Mouse (Mus musculus): ENCODE measurements at regions not wholly inside any gene's neighbourhood (a gene's known extent, or its start where the extent isn't known, plus 50 kb on each side); places are given as distances from the start of the nearest gene placed in this dataset.

- TF ChIP-seq TAL1 (conservative IDR thresholded peaks at IDR 0.05; ENCODE audit: low read depth, low read length) (no peak), CTCF (IDR thresholded peaks at IDR 0.05; ENCODE audit: low read depth, low read length) (no peak), GATA2 (IDR thresholded peaks at IDR 0.05; ENCODE audit: borderline replicate concordance, low read depth, low read length) (no peak), POLR2AphosphoS5 (IDR thresholded peaks at IDR 0.05; ENCODE audit: insufficient replicate concordance, low read depth, low read length) (no peak), GATA1 (IDR thresholded peaks at IDR 0.05; ENCODE audit: borderline replicate concordance, low read length) (no peak)
- H3K27me3 ChIP-seq (ENCODE audit: insufficient read depth, low read length): peaks cover 24% of the 10 kb centered on the region
- ATAC-seq (ENCODE audit: extremely low read depth, insufficient number of reproducible peaks, low FRiP score, poor library complexity, severe bottlenecking) (no peak), DNase-seq (ENCODE audit: low spot score) (no peak)
- no peaks in the 10 kb centered on the region for H3K4me1 ChIP-seq (ENCODE audit: insufficient read depth, low read depth, low read length)
- H3K36me3 ChIP-seq (replicated peaks): no peaks in the 10 kb centered on the region
- no peaks in the 10 kb centered on the region for H3K9me3 ChIP-seq (replicated peaks)
- H3K4me3 ChIP-seq (ENCODE audit: low read depth, low read length): no peak overlapping the region
These were observed 174.1 kb upstream of the Map3k1 start for GRCm38 (mm10) chr13:111982796-111983460.

DNA sequence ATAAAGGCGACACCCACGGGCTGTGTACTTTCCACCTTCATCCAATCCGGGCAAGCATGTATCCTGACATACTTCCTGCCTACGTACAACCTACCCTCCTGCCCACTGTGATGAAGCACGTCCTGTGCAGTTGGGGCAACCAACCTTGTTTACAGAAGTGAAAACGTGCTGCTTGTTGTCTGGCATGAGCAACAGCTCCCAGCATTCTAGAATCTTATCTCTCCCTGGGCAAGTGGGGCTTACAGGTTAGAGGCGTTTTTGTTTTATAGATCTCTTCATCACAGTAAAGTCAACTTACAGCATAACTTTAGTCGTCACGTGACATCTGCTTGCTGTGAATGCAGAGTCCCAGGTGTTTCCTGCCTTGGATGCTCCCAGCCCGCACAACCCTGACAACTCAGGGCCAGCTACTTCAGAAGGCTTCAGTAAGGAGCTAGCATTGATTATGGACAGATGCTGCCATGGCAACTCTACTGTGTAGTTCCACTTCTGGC lies 175.3 kb upstream of the Map3k1 start:
- DNase-seq (ENCODE audit: low spot score) (no peak), ATAC-seq (ENCODE audit: extremely low read depth, insufficient number of reproducible peaks, low FRiP score, poor library complexity, severe bottlenecking) (no peak; the same call in 1 of the 2 replicates)
- Histone ChIP-seq H3K4me3 (ENCODE audit: low read depth, low read length) (no peak overlapping the region), H3K9me3 (replicated peaks) (no peaks in the 10 kb centered on the region), H3K4me1 (ENCODE audit: insufficient read depth, low read depth, low read length) (no peaks in the 10 kb centered on the region), H3K36me3 (replicated peaks) (no peaks in the 10 kb centered on the region), H3K27me3 (ENCODE audit: insufficient read depth, low read length) (peaks cover 21% of the 10 kb centered on the region)
- TF ChIP-seq POLR2AphosphoS5 (IDR thresholded peaks at IDR 0.05; ENCODE audit: insufficient replicate concordance, low read depth, low read length) (no peak), CTCF (IDR thresholded peaks at IDR 0.05; ENCODE audit: low read depth, low read length) (no peak), TAL1 (conservative IDR thresholded peaks at IDR 0.05; ENCODE audit: low read depth, low read length) (no peak), GATA2 (IDR thresholded peaks at IDR 0.05; ENCODE audit: borderline replicate concordance, low read depth, low read length) (no peak), GATA1 (IDR thresholded peaks at IDR 0.05; ENCODE audit: borderline replicate concordance, low read length) (no peak)

DNA sequence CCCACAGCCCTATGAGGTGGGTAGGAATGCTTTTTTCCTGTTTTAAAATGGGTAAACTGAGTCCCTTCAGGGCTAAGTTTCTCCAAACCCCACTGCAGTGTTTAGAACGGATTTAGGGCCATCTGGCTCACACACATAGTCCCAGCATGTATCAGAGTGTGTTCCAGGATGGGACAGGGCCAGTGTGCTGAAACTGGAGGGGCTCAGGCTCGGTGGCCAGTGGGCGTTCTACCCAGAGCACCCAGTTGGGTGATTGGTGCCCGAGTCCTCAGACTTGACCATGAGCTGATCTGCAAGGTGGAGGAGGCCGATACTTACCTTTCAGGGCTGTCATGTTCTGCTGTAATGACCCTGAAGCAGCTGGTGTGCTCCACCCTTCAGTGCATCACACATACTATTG lies 176.6 kb upstream of the Map3k1 start:
- ATAC-seq (ENCODE audit: extremely low read depth, insufficient number of reproducible peaks, low FRiP score, poor library complexity, severe bottlenecking) (no peak), DNase-seq (ENCODE audit: low spot score) (no peak)
- no peaks in the 10 kb centered on the region for H3K36me3 ChIP-seq (replicated peaks)
- no peak for TF ChIP-seq GATA1 (IDR thresholded peaks at IDR 0.05; ENCODE audit: borderline replicate concordance, low read length)
- no peak for TF ChIP-seq GATA2 (IDR thresholded peaks at IDR 0.05; ENCODE audit: borderline replicate concordance, low read depth, low read length)
- TF ChIP-seq POLR2AphosphoS5 (IDR thresholded peaks at IDR 0.05; ENCODE audit: insufficient replicate concordance, low read depth, low read length): no peak
- TF ChIP-seq TAL1 (conservative IDR thresholded peaks at IDR 0.05; ENCODE audit: low read depth, low read length): no peak
- no peak for TF ChIP-seq CTCF (IDR thresholded peaks at IDR 0.05; ENCODE audit: low read depth, low read length)
- no peaks in the 10 kb centered on the region for H3K4me1 ChIP-seq (ENCODE audit: insufficient read depth, low read depth, low read length)
- no peak overlapping the region for H3K4me3 ChIP-seq (ENCODE audit: low read depth, low read length)
- H3K9me3 ChIP-seq (replicated peaks): no peaks in the 10 kb centered on the region
- peaks cover 13% of the 10 kb centered on the region for H3K27me3 ChIP-seq (ENCODE audit: insufficient read depth, low read length)

DNA sequence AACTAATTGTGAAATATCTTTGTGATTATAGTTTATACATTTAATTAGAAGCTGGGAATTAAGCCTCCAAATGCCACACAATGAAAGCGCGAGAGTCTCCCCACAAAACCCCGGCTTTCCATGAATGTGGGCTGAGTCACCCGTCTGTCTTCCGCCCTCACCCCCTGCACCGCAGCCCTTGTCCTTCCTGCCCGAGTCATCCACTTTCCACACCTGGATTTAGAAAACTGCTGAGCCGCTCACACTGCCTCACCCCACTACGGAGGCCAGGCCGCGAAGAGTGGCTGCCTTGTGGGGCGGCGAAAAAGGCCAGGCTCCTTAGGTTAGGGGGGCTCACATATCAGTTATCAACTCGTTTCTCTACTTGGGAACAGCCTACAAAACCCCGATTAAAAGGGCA lies 177.9 kb upstream of the Map3k1 start:
- Histone ChIP-seq H3K27me3 (ENCODE audit: insufficient read depth, low read length) (peaks cover 20% of the 10 kb centered on the region), H3K4me3 (ENCODE audit: low read depth, low read length) (no peak overlapping the region), H3K4me1 (ENCODE audit: insufficient read depth, low read depth, low read length) (no peaks in the 10 kb centered on the region), H3K9me3 (replicated peaks) (no peaks in the 10 kb centered on the region), H3K36me3 (replicated peaks) (no peaks in the 10 kb centered on the region)
- no peak for TF ChIP-seq GATA1 (IDR thresholded peaks at IDR 0.05; ENCODE audit: borderline replicate concordance, low read length)
- no peak for TF ChIP-seq POLR2AphosphoS5 (IDR thresholded peaks at IDR 0.05; ENCODE audit: insufficient replicate concordance, low read depth, low read length)
- TF ChIP-seq GATA2 (IDR thresholded peaks at IDR 0.05; ENCODE audit: borderline replicate concordance, low read depth, low read length): no peak
- TF ChIP-seq TAL1 (conservative IDR thresholded peaks at IDR 0.05; ENCODE audit: low read depth, low read length): no peak
- TF ChIP-seq CTCF (IDR thresholded peaks at IDR 0.05; ENCODE audit: low read depth, low read length): no peak
- DNase-seq (ENCODE audit: low spot score) (no peak), ATAC-seq (ENCODE audit: extremely low read depth, insufficient number of reproducible peaks, low FRiP score, poor library complexity, severe bottlenecking) (no peak)

DNA sequence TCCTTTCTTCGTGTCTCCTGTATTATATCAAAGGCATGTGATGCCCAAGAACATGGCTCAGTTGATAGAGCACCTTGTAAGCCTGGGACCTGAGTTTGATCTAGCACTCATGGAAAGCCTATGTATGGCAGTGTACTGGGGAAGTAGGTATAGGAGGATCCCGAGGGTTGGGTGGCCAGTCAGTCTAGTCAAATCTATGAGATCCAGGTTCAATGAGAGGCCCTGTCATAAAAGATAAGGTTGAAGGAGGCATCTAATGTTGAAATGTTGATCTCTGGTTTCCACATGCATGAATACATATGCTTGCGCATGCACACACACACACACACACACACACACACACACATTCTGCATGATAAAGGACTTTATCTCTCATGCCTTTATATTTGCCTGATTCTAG lies 178.6 kb upstream of the Map3k1 start:
- DNase-seq (ENCODE audit: low spot score): no peak
- Histone ChIP-seq H3K4me1 (ENCODE audit: insufficient read depth, low read depth, low read length) (no peaks in the 10 kb centered on the region), H3K9me3 (replicated peaks) (no peaks in the 10 kb centered on the region), H3K36me3 (replicated peaks) (no peaks in the 10 kb centered on the region), H3K4me3 (ENCODE audit: low read depth, low read length) (no peak overlapping the region), H3K27me3 (ENCODE audit: insufficient read depth, low read length) (peaks cover 20% of the 10 kb centered on the region)
- no peak for TF ChIP-seq GATA2 (IDR thresholded peaks at IDR 0.05; ENCODE audit: borderline replicate concordance, low read depth, low read length)
- TF ChIP-seq TAL1 (conservative IDR thresholded peaks at IDR 0.05; ENCODE audit: low read depth, low read length): no peak
- no peak for TF ChIP-seq GATA1 (IDR thresholded peaks at IDR 0.05; ENCODE audit: borderline replicate concordance, low read length)
- no peak for TF ChIP-seq POLR2AphosphoS5 (IDR thresholded peaks at IDR 0.05; ENCODE audit: insufficient replicate concordance, low read depth, low read length)
- TF ChIP-seq CTCF (IDR thresholded peaks at IDR 0.05; ENCODE audit: low read depth, low read length): no peak
- ATAC-seq (ENCODE audit: extremely low read depth, insufficient number of reproducible peaks, low FRiP score, poor library complexity, severe bottlenecking): no peak

DNA sequence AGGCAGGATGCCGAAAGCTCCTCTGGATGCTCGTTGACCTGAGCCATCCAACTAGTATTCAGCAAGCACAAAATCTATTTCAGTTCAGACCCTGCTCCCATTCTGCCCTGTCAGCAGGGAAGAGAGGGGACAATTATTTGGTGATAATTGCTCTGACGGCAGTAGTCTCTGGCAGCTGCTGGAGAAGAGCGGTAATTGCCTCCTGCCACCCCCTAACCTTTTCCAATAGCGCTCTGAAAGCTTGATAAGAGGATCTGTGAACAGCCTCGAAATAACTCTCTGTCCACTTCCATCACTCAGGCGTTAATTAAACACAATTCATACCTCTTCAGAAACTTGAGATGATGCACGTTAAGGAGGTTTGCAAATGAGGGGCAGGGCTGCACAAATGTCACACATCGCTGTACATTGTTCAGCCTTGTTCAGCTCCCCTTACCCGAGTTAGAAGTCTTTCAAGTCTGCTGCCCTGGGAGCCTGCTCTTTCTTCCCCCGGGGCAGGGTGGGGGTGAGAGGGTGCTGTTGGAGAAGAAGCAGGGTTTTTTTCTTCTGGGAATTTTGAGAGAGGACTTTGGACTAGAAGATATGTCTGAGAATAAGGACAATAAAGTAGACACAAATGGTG lies 182.2 kb upstream of the Map3k1 start:
- Histone ChIP-seq H3K4me3 (ENCODE audit: low read depth, low read length) (no peak overlapping the region), H3K4me1 (ENCODE audit: insufficient read depth, low read depth, low read length) (no peaks in the 10 kb centered on the region), H3K36me3 (replicated peaks) (no peaks in the 10 kb centered on the region), H3K27me3 (ENCODE audit: insufficient read depth, low read length) (peaks cover 16% of the 10 kb centered on the region; the same call in 1 of the 2 replicates), H3K9me3 (replicated peaks) (no peaks in the 10 kb centered on the region)
- DNase-seq (ENCODE audit: low spot score) (no peak), ATAC-seq (ENCODE audit: extremely low read depth, insufficient number of reproducible peaks, low FRiP score, poor library complexity, severe bottlenecking) (no peak)
- TF ChIP-seq POLR2AphosphoS5 (IDR thresholded peaks at IDR 0.05; ENCODE audit: insufficient replicate concordance, low read depth, low read length): no peak
- TF ChIP-seq GATA2 (IDR thresholded peaks at IDR 0.05; ENCODE audit: borderline replicate concordance, low read depth, low read length): no peak
- no peak for TF ChIP-seq GATA1 (IDR thresholded peaks at IDR 0.05; ENCODE audit: borderline replicate concordance, low read length)
- TF ChIP-seq TAL1 (conservative IDR thresholded peaks at IDR 0.05; ENCODE audit: low read depth, low read length): no peak
- TF ChIP-seq CTCF (IDR thresholded peaks at IDR 0.05; ENCODE audit: low read depth, low read length): no peak

Measured in G1E (cell line).